Mouse (Mus musculus): ENCODE results near the gene Wdr54.

DNA sequence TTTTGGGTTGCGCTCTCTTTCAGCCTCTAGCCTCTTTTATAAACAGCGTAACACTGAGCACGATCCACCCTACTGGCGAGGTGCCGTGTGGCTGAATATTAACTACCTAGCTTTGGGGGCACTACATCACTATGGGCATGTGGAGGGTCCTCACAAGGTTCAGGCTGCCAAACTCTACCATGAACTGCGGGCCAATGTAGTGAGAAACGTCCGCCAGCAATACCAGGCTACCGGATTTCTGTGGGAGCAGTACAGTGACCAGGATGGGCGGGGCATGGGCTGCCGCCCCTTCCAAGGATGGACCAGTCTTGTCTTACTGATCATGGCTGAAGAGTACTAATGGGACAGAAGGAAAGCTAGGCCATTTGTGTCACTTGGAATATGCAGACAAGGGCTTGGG lies 37.8 kb downstream of the Wdr54 start:
- TF ChIP-seq CTCF (IDR thresholded peaks at IDR 0.05; ENCODE audit: borderline replicate concordance, extremely low read depth, insufficient read depth, insufficient read length) (no peak), POLR2A (IDR thresholded peaks at IDR 0.05; ENCODE audit: borderline replicate concordance, extremely low read depth, insufficient read depth, insufficient read length, poor library complexity, severe bottlenecking) (no peak)
